Mouse (Mus musculus): Measurements from ENCODE around the gene Rhno1. TPM values are rescaled to one million over a fixed set of nuclear protein-coding genes. Genes with fewer than 3 reads are reported as not detected.

Rhno1 gene
- polyA plus RNA-seq, 1 experiment from 2014 or later, result 172 TPM

- no peak for ATAC-seq (replicated peaks; ENCODE audit: insufficient number of reproducible peaks, low FRiP score, low TSS enrichment, low read depth)
- H3K4me1 ChIP-seq (ENCODE audit: control insufficient read depth, insufficient read depth, low read length), result no peaks in the 10 kb centered on the region
- H3K4me2 ChIP-seq (ENCODE audit: low read depth, low read length), result no peak overlapping the region
- WGBS, result 22% methylated on average over 2 of the region's 2 CpGs
- no peak overlapping the region; the same call in 1 of the 2 replicates for H3K9ac ChIP-seq (replicated peaks; ENCODE audit: low read length)
- H3K9me3 ChIP-seq (replicated peaks; ENCODE audit: control insufficient read depth, low read length), result no peaks in the 10 kb centered on the region
- H3K4me3 ChIP-seq (ENCODE audit: low read depth, low read length), result no peak overlapping the region
- no peak overlapping the region for H3K27ac ChIP-seq (replicated peaks; ENCODE audit: low read depth, low read length)
- DNase-seq (ENCODE audit: low spot score), result peak; percentile 75
- no peaks in the 10 kb centered on the region for H3K27me3 ChIP-seq (ENCODE audit: control insufficient read depth, insufficient read depth, low read length)
- peaks cover 2% of the 10 kb centered on the region for H3K36me3 ChIP-seq (replicated peaks; ENCODE audit: control insufficient read depth, insufficient read depth, low read depth, low read length)
Observed at GRCm38 (mm10) chr6:128358999-128359398, 3.7 kb downstream of the Rhno1 start.

GRCm38 (mm10) chr6:128355726-128356416 lies 6.8 kb downstream of the Rhno1 start, which contains the start of gene Tulp3:
Gene Tulp3, minus strand, starts transcription at chr6:128355851.
- peaks cover 2% of the 10 kb centered on the region for H3K36me3 ChIP-seq (replicated peaks; ENCODE audit: control insufficient read depth, insufficient read depth, low read depth, low read length)
- no peaks in the 10 kb centered on the region for H3K27me3 ChIP-seq (ENCODE audit: control insufficient read depth, insufficient read depth, low read length)
- peak; percentile 99 for ATAC-seq (replicated peaks; ENCODE audit: insufficient number of reproducible peaks, low FRiP score, low TSS enrichment, low read depth)

GRCm38 (mm10) chr6:128355201-128355681 lies 7.5 kb downstream of the Rhno1 start:
- peaks cover 2% of the 10 kb centered on the region for H3K36me3 ChIP-seq (replicated peaks; ENCODE audit: control insufficient read depth, insufficient read depth, low read depth, low read length)
- H3K4me2 ChIP-seq (ENCODE audit: low read depth, low read length), result peak overlapping the region; percentile 76
- H3K27me3 ChIP-seq (ENCODE audit: control insufficient read depth, insufficient read depth, low read length), result no peaks in the 10 kb centered on the region
- peak; percentile 71 for ATAC-seq (replicated peaks; ENCODE audit: insufficient number of reproducible peaks, low FRiP score, low TSS enrichment, low read depth)
- H3K4me3 ChIP-seq (ENCODE audit: low read depth, low read length), result peak overlapping the region; percentile 84
- peak overlapping the region; percentile 77 for H3K27ac ChIP-seq (replicated peaks; ENCODE audit: low read depth, low read length)
- H3K4me1 ChIP-seq (ENCODE audit: control insufficient read depth, insufficient read depth, low read length), result no peaks in the 10 kb centered on the region
- no peak for DNase-seq (ENCODE audit: low spot score)
- no peaks in the 10 kb centered on the region for H3K9me3 ChIP-seq (replicated peaks; ENCODE audit: control insufficient read depth, low read length)
- under 1% methylated on average over 28 of the region's 28 CpGs for WGBS
- H3K9ac ChIP-seq (replicated peaks; ENCODE audit: low read length), result peak overlapping the region; percentile 78

More at GRCm38 (mm10) chr6:128355726-128356416, 6.8 kb downstream of the Rhno1 start, which contains the start of gene Tulp3:
- WGBS, result under 1% methylated on average over 40 of the region's 42 CpGs
- Histone ChIP-seq H3K4me2 (ENCODE audit: low read depth, low read length) (peak within 1 kb of the TSS; percentile 82), H3K4me1 (ENCODE audit: control insufficient read depth, insufficient read depth, low read length) (no peaks in the 10 kb centered on the region), H3K9ac (replicated peaks; ENCODE audit: low read length) (peak within 1 kb of the TSS; percentile 78), H3K4me3 (ENCODE audit: low read depth, low read length) (peak within 1 kb of the TSS; percentile 84), H3K27ac (replicated peaks; ENCODE audit: low read depth, low read length) (peak within 1 kb of the TSS; percentile 77), H3K9me3 (replicated peaks; ENCODE audit: control insufficient read depth, low read length) (no peaks in the 10 kb centered on the region)
- peak; percentile 97 for DNase-seq (ENCODE audit: low spot score)

- DNase-seq (ENCODE audit: low spot score) (no peak), ATAC-seq (replicated peaks; ENCODE audit: insufficient number of reproducible peaks, low FRiP score, low TSS enrichment, low read depth) (no peak)
- 39% methylated on average over 3 of the region's 3 CpGs for WGBS
- H3K27ac ChIP-seq (replicated peaks; ENCODE audit: low read depth, low read length), result no peak overlapping the region
- no peaks in the 10 kb centered on the region for H3K4me1 ChIP-seq (ENCODE audit: control insufficient read depth, insufficient read depth, low read length)
- no peak overlapping the region for H3K4me2 ChIP-seq (ENCODE audit: low read depth, low read length)
- peaks cover 2% of the 10 kb centered on the region for H3K36me3 ChIP-seq (replicated peaks; ENCODE audit: control insufficient read depth, insufficient read depth, low read depth, low read length)
- H3K9me3 ChIP-seq (replicated peaks; ENCODE audit: control insufficient read depth, low read length), result no peaks in the 10 kb centered on the region
- no peaks in the 10 kb centered on the region for H3K27me3 ChIP-seq (ENCODE audit: control insufficient read depth, insufficient read depth, low read length)
- H3K9ac ChIP-seq (replicated peaks; ENCODE audit: low read length), result no peak overlapping the region
- no peak overlapping the region for H3K4me3 ChIP-seq (ENCODE audit: low read depth, low read length)
Observed at GRCm38 (mm10) chr6:128354140-128354539, 8.6 kb downstream of the Rhno1 start.

- Histone ChIP-seq H3K36me3 (replicated peaks; ENCODE audit: control insufficient read depth, insufficient read depth, low read depth, low read length) (no peaks in the 10 kb centered on the region; the same call in 1 of the 2 replicates), H3K4me3 (ENCODE audit: low read depth, low read length) (no peak overlapping the region), H3K27ac (replicated peaks; ENCODE audit: low read depth, low read length) (no peak overlapping the region), H3K27me3 (ENCODE audit: control insufficient read depth, insufficient read depth, low read length) (no peaks in the 10 kb centered on the region), H3K9me3 (replicated peaks; ENCODE audit: control insufficient read depth, low read length) (no peaks in the 10 kb centered on the region), H3K4me2 (ENCODE audit: low read depth, low read length) (no peak overlapping the region), H3K4me1 (ENCODE audit: control insufficient read depth, insufficient read depth, low read length) (no peaks in the 10 kb centered on the region), H3K9ac (replicated peaks; ENCODE audit: low read length) (no peak overlapping the region)
- DNase-seq (ENCODE audit: low spot score), result no peak
- ATAC-seq (replicated peaks; ENCODE audit: insufficient number of reproducible peaks, low FRiP score, low TSS enrichment, low read depth), result no peak
- 39% methylated on average over 7 of the region's 7 CpGs for WGBS
Observed at GRCm38 (mm10) chr6:128349711-128350110, 13.0 kb downstream of the Rhno1 start.

- 89% methylated on average over 6 of the region's 6 CpGs for WGBS
- H3K9me3 ChIP-seq (replicated peaks; ENCODE audit: control insufficient read depth, low read length), result no peaks in the 10 kb centered on the region
Observed at GRCm38 (mm10) chr6:128346782-128347181, 15.9 kb downstream of the Rhno1 start.

GRCm38 (mm10) chr6:128345623-128346022 lies 17.1 kb downstream of the Rhno1 start:
- Histone ChIP-seq H3K4me1 (ENCODE audit: control insufficient read depth, insufficient read depth, low read length) (no peaks in the 10 kb centered on the region), H3K27me3 (ENCODE audit: control insufficient read depth, insufficient read depth, low read length) (no peaks in the 10 kb centered on the region), H3K4me2 (ENCODE audit: low read depth, low read length) (no peak overlapping the region), H3K9ac (replicated peaks; ENCODE audit: low read length) (no peak overlapping the region), H3K36me3 (replicated peaks; ENCODE audit: control insufficient read depth, insufficient read depth, low read depth, low read length) (no peaks in the 10 kb centered on the region), H3K4me3 (ENCODE audit: low read depth, low read length) (no peak overlapping the region), H3K9me3 (replicated peaks; ENCODE audit: control insufficient read depth, low read length) (no peaks in the 10 kb centered on the region), H3K27ac (replicated peaks; ENCODE audit: low read depth, low read length) (no peak overlapping the region)
- WGBS, result 87% methylated on average over 10 of the region's 10 CpGs
- no peak for ATAC-seq (replicated peaks; ENCODE audit: insufficient number of reproducible peaks, low FRiP score, low TSS enrichment, low read depth)
- DNase-seq (ENCODE audit: low spot score), result no peak

More at GRCm38 (mm10) chr6:128346782-128347181, 15.9 kb downstream of the Rhno1 start:
- no peak for ATAC-seq (replicated peaks; ENCODE audit: insufficient number of reproducible peaks, low FRiP score, low TSS enrichment, low read depth)
- no peak for DNase-seq (ENCODE audit: low spot score)
- no peak overlapping the region for H3K9ac ChIP-seq (replicated peaks; ENCODE audit: low read length)
- no peak overlapping the region for H3K4me3 ChIP-seq (ENCODE audit: low read depth, low read length)
- no peak overlapping the region for H3K4me2 ChIP-seq (ENCODE audit: low read depth, low read length)
- H3K27me3 ChIP-seq (ENCODE audit: control insufficient read depth, insufficient read depth, low read length), result no peaks in the 10 kb centered on the region
- H3K27ac ChIP-seq (replicated peaks; ENCODE audit: low read depth, low read length), result no peak overlapping the region
- H3K36me3 ChIP-seq (replicated peaks; ENCODE audit: control insufficient read depth, insufficient read depth, low read depth, low read length), result no peaks in the 10 kb centered on the region; the same call in 1 of the 2 replicates
- H3K4me1 ChIP-seq (ENCODE audit: control insufficient read depth, insufficient read depth, low read length), result no peaks in the 10 kb centered on the region

Measured in embryonic facial prominence, embryonic 11.5 days (tissue).